Mouse (Mus musculus) CH12.LX (cell line): ENCODE measurements around the gene Iqschfp.

Experiments used
- CHD1 ChIP-seq: IDR thresholded peaks from 2 replicates; pipeline ENCODE4 v1.6.1; 2012; ENCODE audit warnings: low read depth, low read length, improper control_type of control experiment, inconsistent platforms
- CHD2 ChIP-seq: IDR thresholded peaks from 2 replicates; pipeline ENCODE4 v1.6.1; 2011; ENCODE audit warnings: low read length, improper control_type of control experiment
- CTCF ChIP-seq, 2 experiments: IDR thresholded peaks in 1 of 2; conservative IDR thresholded peaks in 1 of 2; 2 replicates each; pipeline ENCODE4 v1.5.1; 2011 to 2012; ENCODE audit warnings: low read depth in 2 of 2, low read length in 2 of 2, improper control_type of control experiment in 1 of 2, inconsistent platforms in 1 of 2, mild to moderate bottlenecking in 1 of 2, moderate library complexity in 1 of 2
- IRF4 ChIP-seq: IDR thresholded peaks from 2 replicates; pipeline ENCODE4 v1.6.1; 2014; ENCODE audit warnings: low read depth, mild to moderate bottlenecking, inconsistent platforms, low read length, improper control_type of control experiment
- MAFK ChIP-seq: IDR thresholded peaks from 2 replicates; pipeline ENCODE4 v1.6.1; 2011; ENCODE audit warnings: low read length, improper control_type of control experiment; ENCODE audit not compliant: insufficient replicate concordance
- MXI1 ChIP-seq: IDR thresholded peaks from 2 replicates; pipeline ENCODE4 v1.6.1; 2011; ENCODE audit warnings: mild to moderate bottlenecking, low read depth, low read length, improper control_type of control experiment
- MYC ChIP-seq: IDR thresholded peaks from 2 replicates; pipeline ENCODE4 v1.6.1; 2011; ENCODE audit warnings: low read depth, mild to moderate bottlenecking, improper control_type of control experiment, low read length
- NELFE ChIP-seq: IDR thresholded peaks from 2 replicates; pipeline ENCODE4 v1.6.1; 2011; ENCODE audit warnings: low read depth, low read length, improper control_type of control experiment
- TBP ChIP-seq: conservative IDR thresholded peaks from 2 replicates; pipeline ENCODE4 v1.6.1; 2011; ENCODE audit warnings: low read depth, low read length, improper control_type of control experiment

GRCm38 (mm10) chr3:68405724-68406123 lies 513.7 kb downstream of the Iqschfp start:
- no peak for TF ChIP-seq MAFK
- TF ChIP-seq CTCF (conservative IDR thresholded peaks at IDR 0.05 in 1 of 2, IDR thresholded peaks at IDR 0.05 in 1 of 2; ENCODE audit: low read depth in 2 of 2, low read length in 2 of 2), result no peak
- TF ChIP-seq CHD1, result no peak
- TF ChIP-seq MXI1, result no peak
- TF ChIP-seq IRF4, result no peak
- TF ChIP-seq MYC, result no peak
- TF ChIP-seq CHD2, result no peak
- TF ChIP-seq TBP, result no peak
- TF ChIP-seq NELFE, result no peak
